Mouse (Mus musculus): ENCODE measurements around the gene Vmn2r100. TPM values are rescaled to one million over a fixed set of nuclear protein-coding genes. Genes with fewer than 3 reads are reported as not detected.

Vmn2r100 gene
- total RNA-seq (2022): not detected

DNA sequence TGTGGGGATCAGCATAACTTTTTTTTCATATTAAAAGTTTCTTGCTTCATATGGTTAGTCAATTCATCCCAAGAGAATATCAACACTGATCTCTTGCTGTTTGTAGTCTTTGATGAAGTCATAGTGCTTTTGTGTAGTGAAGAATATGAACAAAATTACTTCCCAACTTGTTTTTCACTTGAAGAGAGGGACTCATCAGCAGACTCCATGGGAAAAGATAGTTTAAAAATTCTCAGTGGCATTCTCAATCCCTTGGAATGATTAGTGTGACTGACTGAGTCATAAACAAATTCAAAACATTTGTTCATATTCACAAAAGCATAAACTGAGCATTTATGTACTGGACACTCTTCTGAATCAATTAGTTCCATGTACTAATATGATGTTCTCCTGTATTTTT, at the start of gene Vmn2r100:
Gene Vmn2r100, plus strand, starts transcription at position 301 of the 400 bp plus-strand sequence.
- no peak for DNase-seq (ENCODE audit: low spot score)

DNA sequence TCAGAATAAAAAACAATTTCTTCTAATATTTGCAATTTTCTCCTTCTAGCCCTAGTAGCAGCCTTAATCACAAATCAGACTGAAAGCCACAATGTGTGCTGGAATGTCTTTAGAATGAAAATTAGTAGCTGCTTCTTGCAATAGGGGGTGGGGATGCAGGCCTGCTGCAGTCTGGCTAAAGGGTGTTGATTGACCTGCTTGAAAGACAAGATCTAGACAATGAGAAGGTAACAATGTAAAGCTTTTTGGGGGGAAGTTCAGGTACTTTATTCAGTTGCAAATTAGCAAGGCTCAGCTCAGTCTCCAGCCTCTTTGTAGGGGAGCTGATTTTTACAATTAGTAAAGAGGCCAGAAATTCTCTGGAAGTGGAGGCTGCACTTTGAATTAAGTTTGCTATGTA, 21.7 kb upstream of the Vmn2r100 start:
- no peak for DNase-seq (ENCODE audit: low spot score)

DNA sequence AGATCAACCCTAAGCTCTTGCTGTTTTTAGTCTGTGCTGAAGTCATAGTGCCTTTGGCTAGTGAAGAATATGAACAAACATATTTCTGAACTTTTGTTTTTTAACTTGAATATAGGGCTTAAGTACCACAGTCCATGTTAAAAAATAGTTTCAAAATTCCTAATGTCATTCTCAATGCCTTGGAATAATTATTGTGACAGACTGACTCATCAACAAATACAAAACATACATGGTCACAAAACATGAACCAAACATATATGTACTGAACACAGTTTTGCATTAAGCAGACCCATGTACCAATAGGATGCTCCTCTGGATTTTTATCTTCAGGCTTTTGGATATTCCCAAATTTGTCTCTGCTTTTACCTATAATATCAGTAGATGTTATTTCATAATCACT, 72.4 kb downstream of the Vmn2r100 start, which contains the start of gene Vmn2r101:
Gene Vmn2r101, plus strand, starts transcription at position 301 of the 400 bp plus-strand sequence.
- DNase-seq (ENCODE audit: low spot score): no peak

Other genes starting within 250 kb of the Vmn2r100 start
- gene Vmn2r99, start 142.8 kb upstream of the Vmn2r100 start, total RNA-seq (2022): not detected
- not detected for gene Vmn2r101, start 72.5 kb downstream of the Vmn2r100 start, total RNA-seq (2022)
- gene Vmn2r102, start 155.6 kb downstream of the Vmn2r100 start, total RNA-seq (2022): not detected